Mouse (Mus musculus): ENCODE results near the gene Smbd1. TPM values are rescaled to one million over a fixed set of nuclear protein-coding genes. Genes with fewer than 3 reads are reported as not detected.

Smbd1 gene
- 2.3 and 3.2 TPM in 2 replicates for polyA plus RNA-seq (2015; fragmentation: Nextera tagmentation; extraction: Ambion mirVana)

GRCm38 (mm10) chr16:32810321-32810720 lies at the start of gene Smbd1:
Gene Smbd1 (minus strand): TSS chr16:32810477.
- Histone ChIP-seq H3K4me2 (replicated peaks; ENCODE audit: low read depth) (no peak within 1 kb of the TSS), H3K36me3 (ENCODE audit: control insufficient read depth, insufficient read depth) (no peaks in the 10 kb centered on the region), H3K9me3 (ENCODE audit: control insufficient read depth) (no peaks in the 10 kb centered on the region), H3K27me3 (replicated peaks; ENCODE audit: control insufficient read depth, insufficient read depth, low read length) (no peaks in the 10 kb centered on the region), H3K27ac (ENCODE audit: low read depth, low read length) (no peak within 1 kb of the TSS), H3K4me1 (replicated peaks; ENCODE audit: control insufficient read depth, insufficient read depth, low read length) (peaks cover 8% of the 10 kb centered on the region; the same call in 1 of the 2 replicates), H3K4me3 (ENCODE audit: low read depth, low read length) (no peak within 1 kb of the TSS), H3K9ac (ENCODE audit: low read depth, low read length) (no peak within 1 kb of the TSS)
- peak; percentile 76 for ATAC-seq
- peak; percentile 64 for TF ChIP-seq CTCF (IDR thresholded peaks at IDR 0.05; ENCODE audit: low read depth)
- WGBS, result 55% methylated on average over 4 of the region's 4 CpGs

GRCm38 (mm10) chr16:32858771-32859636 lies 48.7 kb upstream of the Smbd1 start:
- H3K4me1 ChIP-seq (replicated peaks; ENCODE audit: control insufficient read depth, insufficient read depth, low read length), result 0 out of 2 replicates have a peak, but pooled peaks cover 3% of the 10 kb centered on the region
- no peak overlapping the region for H3K4me3 ChIP-seq (ENCODE audit: low read depth, low read length)
- H3K27me3 ChIP-seq (replicated peaks; ENCODE audit: control insufficient read depth, insufficient read depth, low read length), result no peaks in the 10 kb centered on the region
- H3K9ac ChIP-seq (ENCODE audit: low read depth, low read length), result peak overlapping the region; percentile 12; the same call in 1 of the 2 replicates
- peaks cover 34% of the 10 kb centered on the region for H3K36me3 ChIP-seq (ENCODE audit: control insufficient read depth, insufficient read depth)
- H3K9me3 ChIP-seq (ENCODE audit: control insufficient read depth), result no peaks in the 10 kb centered on the region
- WGBS, result 34% methylated on average over 12 of the region's 12 CpGs
- peak overlapping the region; percentile 52 for H3K27ac ChIP-seq (ENCODE audit: low read depth, low read length)
- ATAC-seq, result peak; percentile 55; the same call in 1 of the 2 replicates
- peak overlapping the region; percentile 9; the same call in 1 of the 2 replicates for H3K4me2 ChIP-seq (replicated peaks; ENCODE audit: low read depth)
- TF ChIP-seq CTCF (IDR thresholded peaks at IDR 0.05; ENCODE audit: low read depth), result no peak

GRCm38 (mm10) chr16:32858356-32858755 lies 48.1 kb upstream of the Smbd1 start:
- peak overlapping the region; percentile 52 for H3K27ac ChIP-seq (ENCODE audit: low read depth, low read length)
- H3K9me3 ChIP-seq (ENCODE audit: control insufficient read depth), result no peaks in the 10 kb centered on the region
- ATAC-seq, result 0 out of 2 replicates have a peak, but pooled peaks have one; percentile 34
- TF ChIP-seq CTCF (IDR thresholded peaks at IDR 0.05; ENCODE audit: low read depth), result no peak
- H3K4me1 ChIP-seq (replicated peaks; ENCODE audit: control insufficient read depth, insufficient read depth, low read length), result 0 out of 2 replicates have a peak, but pooled peaks cover 3% of the 10 kb centered on the region
- peak overlapping the region; percentile 9; the same call in 1 of the 2 replicates for H3K4me2 ChIP-seq (replicated peaks; ENCODE audit: low read depth)
- peak overlapping the region; percentile 12; the same call in 1 of the 2 replicates for H3K9ac ChIP-seq (ENCODE audit: low read depth, low read length)
- H3K4me3 ChIP-seq (ENCODE audit: low read depth, low read length), result no peak overlapping the region
- WGBS, result 33% methylated on average over 4 of the region's 4 CpGs
- H3K27me3 ChIP-seq (replicated peaks; ENCODE audit: control insufficient read depth, insufficient read depth, low read length), result no peaks in the 10 kb centered on the region
- peaks cover 33% of the 10 kb centered on the region for H3K36me3 ChIP-seq (ENCODE audit: control insufficient read depth, insufficient read depth)

GRCm38 (mm10) chr16:32856751-32857150 lies 46.5 kb upstream of the Smbd1 start:
- 94% methylated on average over 3 of the region's 3 CpGs for WGBS
- no peak overlapping the region for H3K4me3 ChIP-seq (ENCODE audit: low read depth, low read length)

GRCm38 (mm10) chr16:32854050-32854571 lies 43.8 kb upstream of the Smbd1 start:
- ATAC-seq, result no peak
- H3K4me3 ChIP-seq (ENCODE audit: low read depth, low read length), result no peak overlapping the region
- WGBS, result 74% methylated on average over 2 of the region's 2 CpGs
- H3K9ac ChIP-seq (ENCODE audit: low read depth, low read length), result no peak overlapping the region
- no peaks in the 10 kb centered on the region for H3K9me3 ChIP-seq (ENCODE audit: control insufficient read depth)
- no peak overlapping the region for H3K27ac ChIP-seq (ENCODE audit: low read depth, low read length)
- no peak for TF ChIP-seq CTCF (IDR thresholded peaks at IDR 0.05; ENCODE audit: low read depth)
- H3K27me3 ChIP-seq (replicated peaks; ENCODE audit: control insufficient read depth, insufficient read depth, low read length), result no peaks in the 10 kb centered on the region
- H3K4me1 ChIP-seq (replicated peaks; ENCODE audit: control insufficient read depth, insufficient read depth, low read length), result 0 out of 2 replicates have a peak, but pooled peaks cover 3% of the 10 kb centered on the region
- H3K36me3 ChIP-seq (ENCODE audit: control insufficient read depth, insufficient read depth), result peaks cover 28% of the 10 kb centered on the region
- H3K4me2 ChIP-seq (replicated peaks; ENCODE audit: low read depth), result no peak overlapping the region

More at GRCm38 (mm10) chr16:32856751-32857150, 46.5 kb upstream of the Smbd1 start:
- Histone ChIP-seq H3K9ac (ENCODE audit: low read depth, low read length) (no peak overlapping the region), H3K36me3 (ENCODE audit: control insufficient read depth, insufficient read depth) (peaks cover 33% of the 10 kb centered on the region), H3K4me1 (replicated peaks; ENCODE audit: control insufficient read depth, insufficient read depth, low read length) (0 out of 2 replicates have a peak, but pooled peaks cover 3% of the 10 kb centered on the region), H3K4me2 (replicated peaks; ENCODE audit: low read depth) (no peak overlapping the region), H3K27me3 (replicated peaks; ENCODE audit: control insufficient read depth, insufficient read depth, low read length) (no peaks in the 10 kb centered on the region), H3K9me3 (ENCODE audit: control insufficient read depth) (no peaks in the 10 kb centered on the region), H3K27ac (ENCODE audit: low read depth, low read length) (no peak overlapping the region)
- TF ChIP-seq CTCF (IDR thresholded peaks at IDR 0.05; ENCODE audit: low read depth), result no peak
- ATAC-seq, result no peak

GRCm38 (mm10) chr16:32853492-32854049 lies 43.3 kb upstream of the Smbd1 start:
- H3K4me2 ChIP-seq (replicated peaks; ENCODE audit: low read depth), result no peak overlapping the region
- no peaks in the 10 kb centered on the region for H3K9me3 ChIP-seq (ENCODE audit: control insufficient read depth)
- TF ChIP-seq CTCF (IDR thresholded peaks at IDR 0.05; ENCODE audit: low read depth), result no peak
- H3K27ac ChIP-seq (ENCODE audit: low read depth, low read length), result no peak overlapping the region
- H3K27me3 ChIP-seq (replicated peaks; ENCODE audit: control insufficient read depth, insufficient read depth, low read length), result no peaks in the 10 kb centered on the region
- no peak for ATAC-seq
- H3K36me3 ChIP-seq (ENCODE audit: control insufficient read depth, insufficient read depth), result peaks cover 28% of the 10 kb centered on the region
- H3K4me3 ChIP-seq (ENCODE audit: low read depth, low read length), result no peak overlapping the region
- no peaks in the 10 kb centered on the region for H3K4me1 ChIP-seq (replicated peaks; ENCODE audit: control insufficient read depth, insufficient read depth, low read length)
- 83% methylated on average over 13 of the region's 13 CpGs for WGBS
- H3K9ac ChIP-seq (ENCODE audit: low read depth, low read length), result no peak overlapping the region
